Mouse (Mus musculus) 3T3-L1 (cell line): ENCODE measurements around the gene Mrpl2.

Experiments used
- DNase-seq: peaks from one replicate; pipeline ENCODE4 v3.0.0-alpha.2; 2015; ENCODE audit warnings: low read depth, low spot score

The Mrpl2 gene

GRCm38 (mm10) chr17:46627409-46627808 is 18.6 kb upstream of the Mrpl2 start:
- DNase-seq: no peak

GRCm38 (mm10) chr17:46628471-46628790 is 17.6 kb upstream of the Mrpl2 start:
- DNase-seq: peak; percentile 43

- peak; percentile 43 for DNase-seq
These were observed 17.0 kb upstream of the Mrpl2 start, which contains the start of gene Ptk7 for GRCm38 (mm10) chr17:46628791-46629684. Gene Ptk7, minus strand, starts transcription at chr17:46629504.

GRCm38 (mm10) chr17:46629685-46630441 is 16.2 kb upstream of the Mrpl2 start:
- DNase-seq: peak; percentile 75

GRCm38 (mm10) chr17:46636831-46637523 is 9.1 kb upstream of the Mrpl2 start:
- DNase-seq: peak; percentile 93

GRCm38 (mm10) chr17:46639929-46640328 is 6.1 kb upstream of the Mrpl2 start:
- no peak for DNase-seq

GRCm38 (mm10) chr17:46642060-46642459 is 4.0 kb upstream of the Mrpl2 start:
- no peak for DNase-seq

- no peak for DNase-seq
These were observed 1.8 kb upstream of the Mrpl2 start for GRCm38 (mm10) chr17:46644152-46644805.

- DNase-seq: peak; percentile 65
These were observed 1.0 kb upstream of the Mrpl2 start for GRCm38 (mm10) chr17:46644916-46645475.

GRCm38 (mm10) chr17:46646322-46646662 is 263 bp downstream of the Mrpl2 start:
- DNase-seq: no peak

- DNase-seq: no peak
These were observed 1.2 kb downstream of the Mrpl2 start for GRCm38 (mm10) chr17:46647279-46647678.

GRCm38 (mm10) chr17:46648436-46648835 is 2.4 kb downstream of the Mrpl2 start:
- no peak for DNase-seq

- DNase-seq: peak; percentile 41
These were observed 3.8 kb downstream of the Mrpl2 start for GRCm38 (mm10) chr17:46649811-46650210.

GRCm38 (mm10) chr17:46650232-46651031 is 4.4 kb downstream of the Mrpl2 start, which contains the start of gene Cul7:
Gene Cul7, plus strand, starts transcription at chr17:46650337.
- peak; percentile 90 for DNase-seq

GRCm38 (mm10) chr17:46651292-46651691 is 5.3 kb downstream of the Mrpl2 start:
- DNase-seq: peak; percentile 33

GRCm38 (mm10) chr17:46651755-46652547 is 5.9 kb downstream of the Mrpl2 start:
- DNase-seq: no peak

GRCm38 (mm10) chr17:46656054-46656453 is 10.0 kb downstream of the Mrpl2 start:
- DNase-seq: no peak

- no peak for DNase-seq
These were observed 15.3 kb downstream of the Mrpl2 start for GRCm38 (mm10) chr17:46661351-46661750.

GRCm38 (mm10) chr17:46661981-46662380 is 16.0 kb downstream of the Mrpl2 start:
- no peak for DNase-seq

- no peak for DNase-seq
These were observed 16.7 kb downstream of the Mrpl2 start for GRCm38 (mm10) chr17:46662730-46663129.
